Mouse (Mus musculus): ENCODE results near the gene Cd81. TPM values are rescaled to one million over a fixed set of nuclear protein-coding genes. Genes with fewer than 3 reads are reported as not detected.

Gene Cd81
- total and polyA plus RNA-seq, 3 experiments, result 105 to 133 TPM; not detected in 1

- 0 out of 2 replicates have a peak, but pooled peaks have one; percentile 17 for TF ChIP-seq ELF1 (IDR thresholded peaks at IDR 0.05; ENCODE audit: low read depth, low read length)
- TF ChIP-seq MYC (IDR thresholded peaks at IDR 0.05; ENCODE audit: low read depth, low read length), result peak; percentile 95
- no peak for TF ChIP-seq HCFC1 (IDR thresholded peaks at IDR 0.05; ENCODE audit: low read depth, low read length)
- no peak for TF ChIP-seq ZMIZ1 (IDR thresholded peaks at IDR 0.05; ENCODE audit: low read depth, low read length)
- peak; percentile 79 for TF ChIP-seq ETS1 (IDR thresholded peaks at IDR 0.05; ENCODE audit: low read depth, low read length)
- 0 out of 2 replicates have a peak, but pooled peaks have one; percentile 22 for TF ChIP-seq JUND (IDR thresholded peaks at IDR 0.05; ENCODE audit: low read depth, low read length)
- peak; percentile 57 for TF ChIP-seq GATA1 (IDR thresholded peaks at IDR 0.05; ENCODE audit: low read depth, low read length)
- peak; percentile 51; the same call in 1 of the 2 replicates for TF ChIP-seq SIN3A (IDR thresholded peaks at IDR 0.05; ENCODE audit: low read length)
- TF ChIP-seq TCF12 (IDR thresholded peaks at IDR 0.05; ENCODE audit: low read depth, low read length), result peak; percentile 73
- peak; percentile 96 for TF ChIP-seq MAX (IDR thresholded peaks at IDR 0.05; ENCODE audit: low read length)
Measured at GRCm38 (mm10) chr7:143082024-143082423, 29.5 kb downstream of the Cd81 start (continued).

DNA sequence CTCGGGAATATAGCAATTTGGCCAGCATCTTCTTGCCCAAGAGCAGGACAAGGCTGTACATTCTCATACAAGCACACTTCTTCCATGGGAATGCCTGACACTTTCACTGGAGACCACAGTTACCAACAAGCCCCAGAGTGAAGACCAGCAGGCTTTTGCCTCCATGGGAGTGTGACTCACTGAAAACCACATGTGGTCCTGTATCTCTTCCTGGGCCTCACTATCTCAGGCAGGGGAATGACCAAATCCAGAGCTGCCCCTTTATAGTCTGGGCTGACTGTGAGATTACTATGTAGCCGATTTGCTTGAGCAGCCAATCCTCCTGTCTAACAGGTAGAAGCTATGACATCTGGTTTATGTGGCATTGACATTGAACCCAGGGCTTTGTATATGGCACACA, 31.2 kb downstream of the Cd81 start:
- no peak overlapping the region for H3K4me3 ChIP-seq (ENCODE audit: control insufficient read depth in 1 of 2, insufficient read depth in 1 of 2, low read depth in 2 of 2, low read length in 2 of 2)
- TF ChIP-seq GATA1 (IDR thresholded peaks at IDR 0.05; ENCODE audit: low read depth, low read length), result peak; percentile 57
- peak; percentile 38 to 57; a peak in 3 of 4 replicates for TF ChIP-seq EP300 (IDR thresholded peaks at IDR 0.05; ENCODE audit: low read depth in 1 of 2, low read length in 2 of 2)
- peak; percentile 73; the same call in 1 of the 2 replicates for TF ChIP-seq JUND (IDR thresholded peaks at IDR 0.05; ENCODE audit: low read depth, low read length)
- TF ChIP-seq ETS1 (IDR thresholded peaks at IDR 0.05; ENCODE audit: low read depth, low read length), result 0 out of 2 replicates have a peak, but pooled peaks have one; percentile 16
- TF ChIP-seq TBP (IDR thresholded peaks at IDR 0.05; ENCODE audit: low read depth, low read length), result no peak
- H3K27me3 ChIP-seq (ENCODE audit: control insufficient read depth in 1 of 2, insufficient read depth in 2 of 2, low read length in 2 of 2), result no peaks in the 10 kb centered on the region
- H3K36me3 ChIP-seq (ENCODE audit: control insufficient read depth in 1 of 2, insufficient read depth in 2 of 2, low read length in 2 of 2), result peaks cover 0 to 18% of the 10 kb centered on the region in 2 experiments; a peak in 2 of 4 replicates
- H3K4me1 ChIP-seq (ENCODE audit: control insufficient read depth in 1 of 2, insufficient read depth in 2 of 2, low read length in 2 of 2), result peaks cover 6 to 32% of the 10 kb centered on the region in 2 experiments; a peak in 3 of 4 replicates
- H3K9ac ChIP-seq (ENCODE audit: control insufficient read depth, low read depth, low read length, poor library complexity, severe bottlenecking), result no peak overlapping the region
- H3K27ac ChIP-seq (ENCODE audit: control insufficient read depth, low read depth, low read length), result no peak overlapping the region
- H3K79me2 ChIP-seq (ENCODE audit: control insufficient read depth, insufficient read depth, low read length, poor library complexity), result no peaks in the 10 kb centered on the region
- no peaks in the 10 kb centered on the region for H3K9me3 ChIP-seq (replicated peaks; ENCODE audit: insufficient read depth, low read length)
- DNase-seq (ENCODE audit: low read depth, low spot score), result peak; percentile 39

- H3K4me1 ChIP-seq (ENCODE audit: control insufficient read depth in 1 of 2, insufficient read depth in 2 of 2, low read length in 2 of 2), result peaks cover 3 to 26% of the 10 kb centered on the region in 2 experiments; a peak in 3 of 4 replicates
- H3K27ac ChIP-seq (ENCODE audit: control insufficient read depth, low read depth, low read length), result no peak overlapping the region
- H3K4me3 ChIP-seq (ENCODE audit: control insufficient read depth in 1 of 2, insufficient read depth in 1 of 2, low read depth in 2 of 2, low read length in 2 of 2), result no peak overlapping the region
- peaks cover 0 to 14% of the 10 kb centered on the region in 2 experiments; a peak in 2 of 4 replicates for H3K36me3 ChIP-seq (ENCODE audit: control insufficient read depth in 1 of 2, insufficient read depth in 2 of 2, low read length in 2 of 2)
- H3K9ac ChIP-seq (ENCODE audit: control insufficient read depth, low read depth, low read length, poor library complexity, severe bottlenecking), result no peak overlapping the region
- peak; percentile 78 for DNase-seq (ENCODE audit: low read depth, low spot score)
- peaks cover 0 to 2% of the 10 kb centered on the region in 2 experiments; a peak in 2 of 4 replicates for H3K27me3 ChIP-seq (ENCODE audit: control insufficient read depth in 1 of 2, insufficient read depth in 2 of 2, low read length in 2 of 2)
- no peaks in the 10 kb centered on the region for H3K9me3 ChIP-seq (replicated peaks; ENCODE audit: insufficient read depth, low read length)
- no peaks in the 10 kb centered on the region for H3K79me2 ChIP-seq (ENCODE audit: control insufficient read depth, insufficient read depth, low read length, poor library complexity)
- peak; percentile 96 for TF ChIP-seq ZC3H11A (IDR thresholded peaks at IDR 0.05; ENCODE audit: low read depth, low read length)
- peak; percentile 99 for TF ChIP-seq SMC3 (IDR thresholded peaks at IDR 0.05; ENCODE audit: low read depth, low read length)
- no peak for TF ChIP-seq BHLHE40 (IDR thresholded peaks at IDR 0.05; ENCODE audit: borderline replicate concordance, low read depth, low read length)
- peak; percentile 33; the same call in 1 of the 2 replicates for TF ChIP-seq MAZ (IDR thresholded peaks at IDR 0.05; ENCODE audit: low read depth, low read length)
- TF ChIP-seq CTCF (IDR thresholded peaks at IDR 0.05 in 2 of 3, conservative IDR thresholded peaks at IDR 0.05 in 1 of 3; ENCODE audit: control insufficient read depth in 1 of 3, insufficient read depth in 1 of 3, low read depth in 2 of 3, low read length in 3 of 3, poor library complexity in 1 of 3, severe bottlenecking in 1 of 3), result peak; percentile 87 to 97 (median 94)
- TF ChIP-seq SIN3A (IDR thresholded peaks at IDR 0.05; ENCODE audit: low read length), result no peak
- peak; percentile 95 for TF ChIP-seq RAD21 (IDR thresholded peaks at IDR 0.05; ENCODE audit: low read depth, low read length)
Measured at GRCm38 (mm10) chr7:143086366-143086765, 33.8 kb downstream of the Cd81 start.

Data from MEL (cell line).